Mouse (Mus musculus) G1E (cell line): ENCODE measurements around the gene Irf2bp1. TPM values are rescaled to one million over a fixed set of nuclear protein-coding genes. Genes with fewer than 3 reads are reported as not detected.

Experiments
- ATAC-seq: 2 replicates; pipeline ENCODE4 v1.8.0; 2016; ENCODE audit warnings: mild to moderate bottlenecking; ENCODE audit not compliant: insufficient number of reproducible peaks, poor library complexity, low FRiP score, severe bottlenecking; ENCODE audit errors: extremely low read depth
- DNase-seq: peaks from one replicate; pipeline ENCODE4 v3.0.0; 2012; ENCODE audit warnings: low spot score
- H3K27me3 ChIP-seq: 2 replicates; pipeline ENCODE4 v1.6.1; 2012; ENCODE audit warnings: mild to moderate bottlenecking, low read length, inconsistent platforms; ENCODE audit not compliant: insufficient read depth
- H3K36me3 ChIP-seq: replicated peaks from 2 replicates; pipeline ENCODE3; 2012; ENCODE audit warnings: mild to moderate bottlenecking, inconsistent platforms
- H3K4me1 ChIP-seq: 2 replicates; pipeline ENCODE4 v1.6.1; 2012; ENCODE audit warnings: low read depth, low read length, inconsistent platforms, mixed read lengths; ENCODE audit not compliant: insufficient read depth
- H3K4me3 ChIP-seq: 2 replicates; pipeline ENCODE4 v1.5.1; 2012; ENCODE audit warnings: low read depth, mild to moderate bottlenecking, inconsistent platforms, low read length, moderate library complexity, mixed read lengths
- H3K9me3 ChIP-seq: replicated peaks from 2 replicates; pipeline ENCODE4 v1.6.1; 2012; ENCODE audit warnings: inconsistent platforms
- CTCF ChIP-seq: IDR thresholded peaks from 2 replicates; pipeline ENCODE4 v1.5.1; 2012; ENCODE audit warnings: low read depth, low read length, inconsistent platforms, mixed read lengths
- GATA1 ChIP-seq: IDR thresholded peaks from 2 replicates; pipeline ENCODE4 v1.6.1; 2012; ENCODE audit warnings: borderline replicate concordance, low read length, inconsistent platforms, mixed read lengths
- GATA2 ChIP-seq: IDR thresholded peaks from 2 replicates; pipeline ENCODE4 v1.6.1; 2012; ENCODE audit warnings: low read depth, low read length, inconsistent platforms, borderline replicate concordance
- POLR2AphosphoS5 ChIP-seq: IDR thresholded peaks from 2 replicates; pipeline ENCODE4 v1.6.1; 2012; ENCODE audit warnings: low read depth, low read length, inconsistent platforms; ENCODE audit not compliant: insufficient replicate concordance
- TAL1 ChIP-seq: conservative IDR thresholded peaks from 2 replicates; pipeline ENCODE4 v1.6.1; 2012; ENCODE audit warnings: low read depth, low read length, inconsistent platforms, mixed read lengths
- polyA plus RNA-seq: library from polyadenylated mRNA; stranded (reverse); fragments of >175 nt; gene quantifications from 2 replicates; pipeline ENCODE4 v1.2.3, GENCODE M21; 2012
- total RNA-seq, 2 experiments: library from RNA; stranded (forward) in 1 of 2; stranded (reverse) in 1 of 2; fragments of 200-1000 nt in 1 of 2; fragments of >200 nt in 1 of 2; fragmentation: Nextera tagmentation in 1 of 2; gene quantifications; 2 replicates each; pipeline ENCODE4 v1.2.3; 2014 to 2017

Irf2bp1 gene
- total and polyA plus RNA-seq, 3 experiments: 13.4 to 105 (median 34.9) TPM

- peak; percentile 78 for DNase-seq
- peaks cover 19% of the 10 kb centered on the region for H3K36me3 ChIP-seq
- peak overlapping the region; percentile 67; the same call in 1 of the 2 replicates for H3K4me3 ChIP-seq
- TF ChIP-seq GATA1 (no peak), CTCF (no peak), TAL1 (no peak), POLR2AphosphoS5 (no peak), GATA2 (no peak)
- H3K4me1 ChIP-seq: peaks cover 35% of the 10 kb centered on the region
- no peak; the same call in 1 of the 2 replicates for ATAC-seq
- H3K27me3 ChIP-seq: peaks cover 16% of the 10 kb centered on the region
- H3K9me3 ChIP-seq: no peaks in the 10 kb centered on the region
These were observed 8.3 kb downstream of the Irf2bp1 start for GRCm38 (mm10) chr7:19012025-19012621.

- DNase-seq (no peak), ATAC-seq (no peak)
- Histone ChIP-seq H3K36me3 (peaks cover 11% of the 10 kb centered on the region), H3K4me1 (peaks cover 28% of the 10 kb centered on the region), H3K4me3 (no peak overlapping the region), H3K9me3 (no peaks in the 10 kb centered on the region), H3K27me3 (peaks cover 16% of the 10 kb centered on the region)
- TF ChIP-seq GATA1: no peak
- no peak for TF ChIP-seq GATA2
- TF ChIP-seq TAL1: no peak
- no peak for TF ChIP-seq CTCF
- TF ChIP-seq POLR2AphosphoS5: no peak
These were observed 9.0 kb downstream of the Irf2bp1 start for GRCm38 (mm10) chr7:19012882-19013281.

- Histone ChIP-seq H3K27me3 (peaks cover 17% of the 10 kb centered on the region), H3K4me1 (peaks cover 28% of the 10 kb centered on the region), H3K4me3 (no peak overlapping the region), H3K36me3 (peaks cover 2% of the 10 kb centered on the region), H3K9me3 (no peaks in the 10 kb centered on the region)
- ATAC-seq (no peak), DNase-seq (no peak)
- no peak for TF ChIP-seq POLR2AphosphoS5
- TF ChIP-seq CTCF: no peak
- no peak for TF ChIP-seq GATA1
- TF ChIP-seq TAL1: no peak
- no peak for TF ChIP-seq GATA2
These were observed 10.6 kb downstream of the Irf2bp1 start for GRCm38 (mm10) chr7:19014452-19014851.

- H3K4me3 ChIP-seq: no peak overlapping the region
These were observed 12.2 kb downstream of the Irf2bp1 start for GRCm38 (mm10) chr7:19016042-19016441.

GRCm38 (mm10) chr7:19017909-19018308 lies 14.1 kb downstream of the Irf2bp1 start:
- ATAC-seq (no peak), DNase-seq (no peak)
- Histone ChIP-seq H3K4me1 (peaks cover 14% of the 10 kb centered on the region), H3K27me3 (peaks cover 49% of the 10 kb centered on the region), H3K4me3 (no peak overlapping the region), H3K36me3 (no peaks in the 10 kb centered on the region), H3K9me3 (no peaks in the 10 kb centered on the region)
- TF ChIP-seq TAL1 (no peak), GATA1 (no peak), GATA2 (no peak), POLR2AphosphoS5 (no peak), CTCF (no peak)

More at GRCm38 (mm10) chr7:19016042-19016441, 12.2 kb downstream of the Irf2bp1 start:
- Histone ChIP-seq H3K27me3 (peaks cover 32% of the 10 kb centered on the region), H3K9me3 (no peaks in the 10 kb centered on the region), H3K4me1 (peaks cover 28% of the 10 kb centered on the region), H3K36me3 (no peaks in the 10 kb centered on the region)
- ATAC-seq: no peak
- no peak for DNase-seq
- TF ChIP-seq GATA2: no peak
- TF ChIP-seq GATA1: no peak
- no peak for TF ChIP-seq CTCF
- TF ChIP-seq POLR2AphosphoS5: no peak
- TF ChIP-seq TAL1: no peak

- H3K27me3 ChIP-seq: peaks cover 46% of the 10 kb centered on the region
- peaks cover 27% of the 10 kb centered on the region for H3K4me1 ChIP-seq
- TF ChIP-seq POLR2AphosphoS5 (no peak), GATA2 (no peak), CTCF (no peak), TAL1 (no peak), GATA1 (no peak)
- no peak for DNase-seq
- peaks cover 4% of the 10 kb centered on the region for H3K36me3 ChIP-seq
- ATAC-seq: no peak
- H3K9me3 ChIP-seq: no peaks in the 10 kb centered on the region
- no peak overlapping the region for H3K4me3 ChIP-seq
These were observed 17.2 kb downstream of the Irf2bp1 start for GRCm38 (mm10) chr7:19021048-19021447.
